Mouse (Mus musculus): ENCODE data around the gene Ctu1.
"Not testable (repeated sequence)": the region's sequence is repeated elsewhere in the genome, so short reads cannot be mapped to it uniquely, and the experiment has no call there.

The Ctu1 gene

DNA sequence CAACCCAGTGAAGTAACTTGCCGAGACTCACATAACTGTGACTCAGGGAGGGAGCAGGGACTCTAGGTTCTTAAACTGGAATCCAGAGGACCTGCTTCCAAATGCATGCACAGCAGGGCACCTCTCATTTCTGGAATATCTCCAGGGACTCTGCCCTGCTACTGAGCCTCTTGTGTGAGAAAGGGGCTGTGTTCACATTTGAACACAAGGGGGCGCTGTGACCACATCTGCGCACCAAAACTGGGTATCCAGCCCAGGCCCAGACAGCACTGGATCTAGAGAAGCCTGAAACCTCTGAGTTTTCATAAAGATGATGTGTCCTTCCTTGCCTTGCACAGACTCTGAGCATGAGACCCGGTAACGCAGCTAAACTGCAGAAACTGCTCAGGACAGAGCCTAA is 9.1 kb downstream of the Ctu1 start:
- peak; percentile 30 to 38 for DNase-seq (ENCODE audit: low spot score in 2 of 2)

DNA sequence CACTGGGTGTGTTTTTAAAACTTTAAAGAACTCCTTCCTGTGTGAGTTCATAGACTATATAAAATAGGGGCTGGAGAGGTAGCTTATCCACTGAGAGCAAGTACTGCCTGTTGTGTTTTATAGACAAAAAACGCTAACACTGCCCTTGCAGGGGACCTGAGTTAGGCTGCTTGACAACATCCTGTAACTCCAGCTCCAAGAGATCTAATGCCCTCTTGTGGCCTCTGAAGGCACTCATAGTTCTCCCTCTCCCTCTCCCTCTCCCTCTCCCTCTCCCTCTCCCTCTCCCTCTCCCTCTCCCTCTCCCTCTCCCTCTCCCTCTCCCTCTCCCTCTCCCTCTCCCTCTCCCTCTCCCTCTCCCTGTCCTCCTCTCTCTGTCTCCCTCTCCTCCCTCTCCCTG is 10.7 kb downstream of the Ctu1 start:
- not testable (repeated sequence) for DNase-seq (ENCODE audit: low spot score in 2 of 2)

DNA sequence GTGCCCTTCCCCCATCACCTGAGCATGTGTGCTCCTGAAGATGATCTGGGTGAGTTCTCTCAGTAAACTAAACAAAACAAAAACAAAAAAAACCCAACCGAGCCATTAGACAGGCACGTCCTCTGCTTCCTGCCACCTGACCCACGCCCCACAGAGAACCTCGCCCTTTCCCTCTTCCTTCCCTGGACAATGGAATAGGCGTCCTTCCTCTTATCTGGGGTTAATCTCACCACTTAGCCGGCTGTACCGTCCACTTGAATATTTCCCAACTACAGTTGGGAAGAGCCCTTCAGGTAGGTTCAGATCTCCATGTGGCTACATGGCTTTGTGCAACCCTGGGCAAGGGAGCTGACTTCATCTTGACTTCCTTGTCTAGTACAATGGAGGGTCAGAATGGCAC is 13.3 kb downstream of the Ctu1 start:
- no peak for DNase-seq (ENCODE audit: low spot score in 2 of 2)

DNA sequence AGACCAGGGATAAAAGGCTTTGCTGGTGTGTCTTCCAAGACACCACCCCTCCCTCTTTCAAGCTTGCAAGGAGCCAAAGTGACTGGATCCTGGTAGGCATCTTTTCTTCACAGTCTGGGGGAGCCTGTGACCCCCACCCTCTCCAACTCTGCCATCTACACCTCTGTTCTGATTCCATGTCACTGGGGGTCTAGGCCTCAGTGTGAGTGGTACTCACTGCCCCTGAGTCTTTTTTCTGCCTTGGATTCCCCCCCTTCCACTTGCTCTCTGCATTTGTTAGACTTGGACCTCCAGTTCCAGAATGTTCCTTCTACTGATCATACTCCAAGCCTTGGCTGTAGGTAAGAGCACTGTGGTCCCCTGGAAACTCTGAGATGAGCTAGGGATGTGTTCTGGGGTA is 18.3 kb downstream of the Ctu1 start, which contains the start of gene Klk14:
TSS of gene Klk14 (plus strand) at position 301 of the 400 bp plus-strand sequence.
- DNase-seq (ENCODE audit: low spot score in 2 of 2): no peak

DNA sequence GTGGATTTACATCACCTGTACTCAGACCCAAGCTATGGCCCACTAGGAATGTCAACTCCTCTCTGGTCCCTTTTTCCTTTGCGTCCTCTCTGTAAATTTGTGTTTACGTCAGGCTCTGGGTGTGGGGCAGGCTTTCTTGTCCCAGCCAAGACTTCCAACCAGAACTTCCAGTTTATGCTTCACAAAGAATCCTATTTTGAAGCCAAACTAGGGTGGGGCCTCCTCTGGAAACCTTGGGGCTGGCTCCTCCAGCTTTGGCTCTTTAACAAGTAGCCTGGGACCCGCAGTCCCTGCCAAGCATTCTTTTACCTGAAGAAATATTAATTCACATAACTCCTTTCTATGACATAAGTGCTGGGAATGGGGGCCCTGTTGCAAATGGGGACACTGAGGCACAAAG is 38.2 kb downstream of the Ctu1 start:
- DNase-seq (ENCODE audit: low spot score in 2 of 2): no peak

DNA sequence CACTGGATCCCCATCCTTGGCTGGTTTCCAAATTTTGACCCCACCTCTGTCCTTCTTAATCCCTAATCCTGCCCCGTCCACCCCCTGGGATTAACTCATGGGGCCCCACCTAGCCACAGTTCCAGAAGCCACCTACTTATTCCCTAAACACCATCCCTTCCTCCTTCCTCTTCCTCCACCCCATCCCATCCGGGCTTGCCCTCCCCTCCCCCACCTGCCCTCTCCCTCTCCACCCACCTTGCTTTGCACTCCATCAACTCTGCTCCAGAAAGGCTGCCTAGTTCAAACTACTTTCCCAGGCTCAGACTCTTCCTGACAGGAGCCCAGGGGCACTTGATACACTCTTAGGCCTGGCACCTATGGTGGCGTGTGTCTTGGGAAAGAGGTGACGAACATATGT is 40.5 kb downstream of the Ctu1 start, which contains the start of gene Klk13:
TSS of gene Klk13 (plus strand) at position 301 of the 400 bp plus-strand sequence.
- no peak for DNase-seq (ENCODE audit: low spot score in 2 of 2)

DNA sequence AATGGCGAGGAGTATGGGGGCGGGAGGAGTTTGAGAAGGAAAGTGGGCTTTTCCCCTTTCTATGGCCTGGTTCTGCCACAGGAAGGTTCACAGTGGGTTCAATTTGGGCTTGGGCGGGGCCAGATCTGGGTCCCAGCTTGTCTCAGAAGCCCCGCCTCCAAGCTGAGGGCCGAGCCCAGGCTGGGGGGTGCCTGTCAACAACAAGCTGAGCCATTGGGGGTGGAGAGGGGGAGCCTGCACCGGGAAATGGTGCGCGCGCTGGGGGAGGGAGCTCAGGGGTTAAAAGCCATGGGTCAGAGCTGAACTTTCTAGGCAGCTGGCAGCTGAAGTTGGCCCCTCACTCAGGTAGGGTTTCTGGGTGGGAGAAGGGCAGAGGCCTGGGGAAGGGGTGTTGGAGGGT is 41.1 kb downstream of the Ctu1 start:
- DNase-seq (ENCODE audit: low spot score in 2 of 2): no peak

DNA sequence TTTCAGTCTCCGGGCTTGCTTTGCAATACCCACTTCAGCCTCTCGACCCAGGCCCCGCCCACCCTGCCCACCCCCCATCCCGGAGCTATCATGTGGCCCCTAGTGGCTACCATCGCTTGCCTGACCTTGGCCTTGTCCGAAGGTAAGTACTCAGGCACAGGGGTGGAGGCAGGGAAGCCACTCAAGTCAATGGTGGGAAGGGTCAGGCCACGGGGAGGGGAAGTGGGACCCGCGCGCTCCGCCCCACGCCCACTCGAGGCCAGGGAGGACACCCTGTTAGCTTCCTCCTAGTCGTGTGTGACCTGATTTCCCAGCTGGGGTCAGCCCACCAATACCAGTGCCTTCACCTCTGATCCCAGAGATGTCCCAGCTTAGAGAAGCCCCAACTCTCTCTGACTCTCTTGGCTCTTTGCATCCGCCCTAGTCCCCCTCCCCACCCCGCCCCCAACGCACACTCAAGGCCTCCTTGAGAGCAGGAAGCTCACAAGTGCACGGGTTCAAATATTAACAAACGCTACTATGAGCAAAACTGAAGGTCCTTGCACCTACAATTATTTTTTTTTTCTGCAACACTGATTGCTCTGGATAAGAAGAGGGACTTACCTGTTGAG is 42.0 kb downstream of the Ctu1 start:
- no peak for DNase-seq (ENCODE audit: low spot score in 2 of 2)

Data from urinary bladder, postnatal 36 days (tissue).